ENCODE assay signal across 9 mouse cellular contexts in the genomic region with DNA sequence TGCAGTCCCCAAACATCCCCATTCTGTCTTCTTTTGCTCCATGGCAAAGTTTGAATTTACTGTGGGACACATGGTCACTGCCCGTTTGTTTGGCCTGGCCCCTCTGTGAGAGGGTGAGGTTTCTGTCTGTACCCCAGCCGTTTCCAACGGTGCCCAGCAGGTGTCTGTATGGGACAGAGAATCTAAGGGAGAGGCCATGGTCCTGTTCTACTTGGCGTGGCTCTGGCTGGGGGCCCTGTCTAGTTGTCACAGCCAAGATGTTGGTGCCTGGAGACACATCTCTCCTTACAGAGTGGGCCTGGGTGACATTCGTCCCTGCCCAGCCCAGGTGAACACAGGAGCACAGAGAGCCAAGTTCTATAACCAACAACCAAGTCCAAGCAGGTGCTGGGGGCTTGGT. TPM values are rescaled to one million over a fixed set of nuclear protein-coding genes. Genes with fewer than 3 reads are reported as not detected.
A peak's percentile ranks its signal among the peaks of the same experiment; 100 is the strongest.
DNase-seq lines count a peak whose midpoint lies in the region; TF ChIP-seq lines count a peak whose summit lies in the region.
"Had no signal": no experiment of that assay in that cellular context is flagged by ENCODE, and none has a peak within 500 bp of the region (broad histone marks: within the 10 kb centered on the region; RNA-seq: fewer than 3 reads in every experiment).

No protein-coding gene starts in this region.

- peak; percentile 93 for TF ChIP-seq RAD21 in CH12.LX (IDR thresholded peaks at IDR 0.05; ENCODE audit: low read depth, low read length)

- dilution Hi-C loops in CH12.LX (cut with MboI; ENCODE audit: extremely low pct_ligation_motif_present, extremely low pct_unique_long_range_greater_than_20kb, low sequenced_read_pairs), result no loop called here

- H3K27me3 ChIP-seq in CH12.LX (replicated peaks), result no peaks in the 10 kb centered on the region

- H3K79me2 ChIP-seq in CH12.LX (replicated peaks; ENCODE audit: control insufficient read depth, extremely low read depth, insufficient read depth, poor library complexity, severe bottlenecking), result no peaks in the 10 kb centered on the region

- in situ Hi-C loops in CH12.LX (cut with MboI; ENCODE audit: low pct_ligation_motif_present, low pct_unique_long_range_greater_than_20kb, low sequenced_read_pairs), result no loop called here

- H3K36me3 ChIP-seq in CH12.LX (replicated peaks in 1 of 2; ENCODE audit: control insufficient read depth in 1 of 2, insufficient read depth in 1 of 2, low read length in 1 of 2), result peaks cover 4 to 29% of the 10 kb centered on the region in 2 experiments

- intact Hi-C loops in left cerebral cortex, postnatal 10 days (cut with DNase I), result no loop called here

- H3K4me2 ChIP-seq in CH12.LX (ENCODE audit: insufficient read depth, low read depth, poor library complexity, severe bottlenecking), result peak overlapping the region; percentile 67; the same call in 1 of the 2 replicates

- peaks cover 8% of the 10 kb centered on the region for H3K9me3 ChIP-seq in CH12.LX (replicated peaks; ENCODE audit: low read length)

- peak; percentile 52 for DNase-seq in 416B (ENCODE audit: low read depth)
- peak; percentile 68 for DNase-seq in CH12.LX (ENCODE audit: extremely low read depth)
- DNase-seq in liver, result peak; percentile 40
- DNase-seq in lung, postnatal 25 days (ENCODE audit: low spot score), result peak; percentile 41
- DNase-seq in adrenal gland, adult 2 months, result no peak
- no peak for DNase-seq in layer of hippocampus, adult 2 months (ENCODE audit: low spot score in 2 of 2)
- no peak for DNase-seq in left cerebral cortex, postnatal 10 days (ENCODE audit: extremely low spot score in 1 of 2, low spot score in 2 of 2)

- peak in 1 of 2 experiments; percentile 92; a peak in 2 of 4 replicates for TF ChIP-seq CTCF in CH12.LX (conservative IDR thresholded peaks at IDR 0.05 in 1 of 2, IDR thresholded peaks at IDR 0.05 in 1 of 2; ENCODE audit: low read depth in 2 of 2, low read length in 2 of 2)
- TF ChIP-seq CTCF in layer of hippocampus, adult 2 months (conservative IDR thresholded peaks at IDR 0.05), result no peak

- peak overlapping the region; percentile 14; the same call in 1 of the 2 replicates for H3K9ac ChIP-seq in CH12.LX (ENCODE audit: insufficient read depth, low read depth)

- H3K4me3 ChIP-seq in CH12.LX (replicated peaks in 1 of 3; ENCODE audit: low read depth in 2 of 3, low read length in 2 of 3, poor library complexity in 1 of 3), result peak overlapping the region in 1 of 3 experiments; percentile 61
- H3K4me3 ChIP-seq in layer of hippocampus, adult 2 months, result no peak overlapping the region

- TF ChIP-seq EP300 in CH12.LX (IDR thresholded peaks at IDR 0.05; ENCODE audit: low read length), result peak; percentile 1; the same call in 1 of the 2 replicates

- TF ChIP-seq POLR2A in CH12.LX (IDR thresholded peaks at IDR 0.05; ENCODE audit: low read depth, low read length), result no peak

- peak overlapping the region; percentile 51 for H3K27ac ChIP-seq in CH12.LX (ENCODE audit: insufficient read depth, low read depth)
- H3K27ac ChIP-seq in layer of hippocampus, adult 2 months, result no peak overlapping the region

- H3K4me1 ChIP-seq in CH12.LX (ENCODE audit: control insufficient read depth in 1 of 2, insufficient read depth in 2 of 2), result peaks cover 10 to 19% of the 10 kb centered on the region in 2 experiments

TF ChIP-seq in CH12.LX, 34 proteins besides CTCF, POLR2A, EP300 and RAD21:
- TF ChIP-seq IRF4 (IDR thresholded peaks at IDR 0.05; ENCODE audit: low read depth, low read length) (peak; percentile 57), POLR2AphosphoS2 (IDR thresholded peaks at IDR 0.05; ENCODE audit: low read depth, low read length) (no peak), SIN3A (IDR thresholded peaks at IDR 0.05; ENCODE audit: low read length) (peak; percentile 86), MEF2A (IDR thresholded peaks at IDR 0.05; ENCODE audit: borderline replicate concordance, low read depth, low read length) (peak; percentile 20; the same call in 1 of the 2 replicates), MXI1 (IDR thresholded peaks at IDR 0.05; ENCODE audit: low read depth, low read length) (peak; percentile 67), MAX (IDR thresholded peaks at IDR 0.05; ENCODE audit: low read length) (peak; percentile 61; the same call in 1 of the 2 replicates), ZC3H11A (IDR thresholded peaks at IDR 0.05; ENCODE audit: low read depth, low read length) (peak; percentile 57), RCOR1 (conservative IDR thresholded peaks at IDR 0.05; ENCODE audit: low read depth, low read length) (peak; percentile 37; the same call in 1 of the 2 replicates), MYC (IDR thresholded peaks at IDR 0.05; ENCODE audit: low read depth, low read length) (peak; percentile 30; the same call in 1 of the 2 replicates), ZMIZ1 (IDR thresholded peaks at IDR 0.05; ENCODE audit: low read depth, low read length) (no peak), MAZ (IDR thresholded peaks at IDR 0.05; ENCODE audit: low read depth, low read length) (peak; percentile 67; the same call in 1 of the 2 replicates), NELFE (IDR thresholded peaks at IDR 0.05; ENCODE audit: low read depth, low read length) (peak; percentile 46; the same call in 1 of the 2 replicates), SMC3 (IDR thresholded peaks at IDR 0.05; ENCODE audit: low read depth, low read length) (peak; percentile 81), MAFK (IDR thresholded peaks at IDR 0.05; ENCODE audit: insufficient replicate concordance, low read length) (no peak), NRF1 (IDR thresholded peaks at IDR 0.05; ENCODE audit: low read depth, low read length) (no peak)
TF ChIP-seq in CH12.LX: peak in this region for 11.

RNA-seq across cellular contexts. Expression of a gene that starts 4.5 kb away (rescaled TPM):
- 0.21 and 1.5 TPM in 2 replicates for total RNA-seq in CH12.LX (2012; rRNA removed)
- total RNA-seq in CH12.LX (2014; rRNA removed), result not detected in 2 replicates
- polyA plus RNA-seq in CH12.LX (2012; ENCODE audit: insufficient read length, low read depth), result 0.84 and 1.2 TPM in 2 replicates
- total RNA-seq in adrenal gland, adult 2 months (2021), result under 1 TPM in 1 of 2 experiments, not detected in 1; 0.24 TPM
- polyA plus RNA-seq in adrenal gland, adult 2 months (2012; rRNA removed), result 1.5 and 8.5 TPM in 2 replicates
- 1 to 10 TPM; 1.2 to 2.7 TPM for total RNA-seq in layer of hippocampus, adult 2 months (2021)
- total RNA-seq in left cerebral cortex, postnatal 10 days (2021), result 1 to 10 TPM; 7.0 to 9.1 TPM
- total RNA-seq: granulocyte monocyte progenitor cell, adult 5-6 weeks had no signal

RNA-seq across cellular contexts. Expression of a gene that starts 26.3 kb away (rescaled TPM):
- total RNA-seq in CH12.LX (2012; rRNA removed), result 0.08 and 0.29 TPM in 2 replicates
- not detected in 2 replicates for total RNA-seq in CH12.LX (2014; rRNA removed)
- 0.79 and 0.83 TPM in 2 replicates for polyA plus RNA-seq in CH12.LX (2012; ENCODE audit: insufficient read length, low read depth)
- not detected for total RNA-seq in adrenal gland, adult 2 months (2021)
- polyA plus RNA-seq in adrenal gland, adult 2 months (2012; rRNA removed), result 0.07 and 0.61 TPM in 2 replicates
- not detected for total RNA-seq in layer of hippocampus, adult 2 months (2021)
- under 1 TPM in 1 of 2 experiments, not detected in 1; 0.19 TPM for total RNA-seq in left cerebral cortex, postnatal 10 days (2021)
- total RNA-seq: granulocyte monocyte progenitor cell, adult 5-6 weeks; monocyte, adult 5-6 weeks had no signal

RNA-seq across cellular contexts. Expression of a gene that starts 47.3 kb away (rescaled TPM):
- total RNA-seq in CH12.LX (2012; rRNA removed) (18.7 and 20.9 TPM in 2 replicates), CH12.LX (2014; rRNA removed) (9.1 and 9.3 TPM in 2 replicates)
- polyA plus RNA-seq in CH12.LX (2012; ENCODE audit: insufficient read length, low read depth), result 12.7 and 14.8 TPM in 2 replicates
- 10 to 100 TPM; 26.1 to 30.6 TPM for total RNA-seq in adrenal gland, adult 2 months (2021)
- 47.8 and 50.1 TPM in 2 replicates for polyA plus RNA-seq in adrenal gland, adult 2 months (2012; rRNA removed)
- 10 to 100 TPM; 23.8 to 23.9 TPM for total RNA-seq in layer of hippocampus, adult 2 months (2021)
- 10 to 100 TPM; 21.9 to 22.3 TPM for total RNA-seq in left cerebral cortex, postnatal 10 days (2021)

RNA-seq across cellular contexts. Expression of a gene that starts 51.7 kb away (rescaled TPM):
- total RNA-seq in CH12.LX (2012; rRNA removed) (0.21 and 0.29 TPM in 2 replicates), CH12.LX (2014; rRNA removed) (0.49 and 0.77 TPM in 2 replicates)
- polyA plus RNA-seq in CH12.LX (2012; ENCODE audit: insufficient read length, low read depth), result 0.59 and 1.3 TPM in 2 replicates
- total RNA-seq in adrenal gland, adult 2 months (2021), result not detected
- polyA plus RNA-seq in adrenal gland, adult 2 months (2012; rRNA removed), result not detected in 2 replicates
- total RNA-seq in layer of hippocampus, adult 2 months (2021), result under 1 TPM; 0.31 to 0.49 TPM
- 1 to 10 TPM; 1.3 to 1.8 TPM for total RNA-seq in left cerebral cortex, postnatal 10 days (2021)
- total RNA-seq: monocyte, adult 5-6 weeks had no signal

RNA-seq across cellular contexts. Expression of a gene that starts 51.9 kb away (rescaled TPM):
- total RNA-seq in CH12.LX (2012; rRNA removed) (23.2 and 23.4 TPM in 2 replicates), CH12.LX (2014; rRNA removed) (13.9 and 15.4 TPM in 2 replicates)
- 14.9 and 18.5 TPM in 2 replicates for polyA plus RNA-seq in CH12.LX (2012; ENCODE audit: insufficient read length, low read depth)
- total RNA-seq in adrenal gland, adult 2 months (2021), result 10 to 100 TPM; 14.6 to 18.5 TPM
- 17.4 and 19.7 TPM in 2 replicates for polyA plus RNA-seq in adrenal gland, adult 2 months (2012; rRNA removed)
- total RNA-seq in layer of hippocampus, adult 2 months (2021), result 10 to 100 TPM; 46.1 to 49.7 TPM
- 10 to 100 TPM; 53.9 to 59.1 TPM for total RNA-seq in left cerebral cortex, postnatal 10 days (2021)

Comparison
In these comparisons a context has a peak if more than half of its experiments do, and no peak if none do; other contexts are left out.
1. DNase-seq: peak in 416B (single experiment), CH12.LX (single experiment), liver (single experiment) and lung, postnatal 25 days (single experiment); none in adrenal gland, adult 2 months (single experiment), layer of hippocampus, adult 2 months (0 of 2) and left cerebral cortex, postnatal 10 days (0 of 2).